Mouse (Mus musculus) cerebellum, adult 8-10 months (tissue): ENCODE measurements around the gene Kremen2.
A peak's percentile ranks its signal among the peaks of the same experiment; 100 is the strongest.

Source experiments
- DNase-seq: peaks from one replicate; pipeline ENCODE4 v3.0.0; 2022

Kremen2 gene

GRCm38 (mm10) chr17:23725999-23726757 is 19.5 kb downstream of the Kremen2 start, which contains the start of gene Pkmyt1:
Gene Pkmyt1 (plus strand): TSS chr17:23726336.
- peak; percentile 94 for DNase-seq

- DNase-seq, result no peak
Measured at GRCm38 (mm10) chr17:23725477-23725876, 20.2 kb downstream of the Kremen2 start.

GRCm38 (mm10) chr17:23722376-23723125 is 23.1 kb downstream of the Kremen2 start, which contains the start of gene 1520401A03Rik:
Gene 1520401A03Rik (minus strand): TSS chr17:23722783.
- no peak for DNase-seq

GRCm38 (mm10) chr17:23721886-23722285 is 23.7 kb downstream of the Kremen2 start:
- DNase-seq, result no peak

- DNase-seq, result no peak
Measured at GRCm38 (mm10) chr17:23719455-23719854, 26.2 kb downstream of the Kremen2 start.

- DNase-seq, result no peak
Measured at GRCm38 (mm10) chr17:23717003-23717402, 28.6 kb downstream of the Kremen2 start.

GRCm38 (mm10) chr17:23706212-23706611 is 39.4 kb downstream of the Kremen2 start:
- DNase-seq, result peak; percentile 80

- no peak for DNase-seq
Measured at GRCm38 (mm10) chr17:23705525-23706104, 40.0 kb downstream of the Kremen2 start.

GRCm38 (mm10) chr17:23704741-23705140 is 40.9 kb downstream of the Kremen2 start:
- DNase-seq, result no peak

GRCm38 (mm10) chr17:23703301-23703700 is 42.3 kb downstream of the Kremen2 start:
- no peak for DNase-seq

GRCm38 (mm10) chr17:23700079-23700478 is 45.6 kb downstream of the Kremen2 start:
- peak; percentile 92 for DNase-seq

- DNase-seq, result peak; percentile 54
Measured at GRCm38 (mm10) chr17:23699131-23700077, 46.2 kb downstream of the Kremen2 start.

GRCm38 (mm10) chr17:23695801-23696200 is 49.8 kb downstream of the Kremen2 start:
- DNase-seq, result no peak

- no peak for DNase-seq
Measured at GRCm38 (mm10) chr17:23694491-23694890, 51.1 kb downstream of the Kremen2 start.
